Mouse (Mus musculus): ENCODE measurements around the gene Spata6. TPM values are rescaled to one million over a fixed set of nuclear protein-coding genes. Genes with fewer than 3 reads are reported as not detected.

Spata6 gene
- polyA plus RNA-seq, 1 experiment from 2014 or later, result 2.8 TPM

GRCm38 (mm10) chr4:111852626-111853025 lies 132.8 kb downstream of the Spata6 start:
- no peak overlapping the region for H3K4me2 ChIP-seq
- H3K27me3 ChIP-seq, result no peaks in the 10 kb centered on the region
- H3K4me3 ChIP-seq (replicated peaks), result no peak overlapping the region
- no peaks in the 10 kb centered on the region for H3K9me3 ChIP-seq (replicated peaks)
- no peak for ATAC-seq (ENCODE audit: insufficient read depth)
- H3K27ac ChIP-seq (replicated peaks), result no peak overlapping the region
- H3K9ac ChIP-seq, result no peak overlapping the region
- no peaks in the 10 kb centered on the region for H3K4me1 ChIP-seq (replicated peaks)
- no peaks in the 10 kb centered on the region for H3K36me3 ChIP-seq (replicated peaks)

- no peaks in the 10 kb centered on the region for H3K36me3 ChIP-seq (replicated peaks)
- H3K4me1 ChIP-seq (replicated peaks), result no peaks in the 10 kb centered on the region
- no peaks in the 10 kb centered on the region for H3K27me3 ChIP-seq
- H3K9ac ChIP-seq, result no peak overlapping the region
- H3K27ac ChIP-seq (replicated peaks), result no peak overlapping the region
- 70% methylated on average over 5 of the region's 5 CpGs for WGBS (ENCODE audit: insufficient replicate concordance)
- no peaks in the 10 kb centered on the region for H3K9me3 ChIP-seq (replicated peaks)
- H3K4me2 ChIP-seq, result no peak overlapping the region
- no peak overlapping the region for H3K4me3 ChIP-seq (replicated peaks)
- no peak for ATAC-seq (ENCODE audit: insufficient read depth)
These were observed 146.9 kb downstream of the Spata6 start for GRCm38 (mm10) chr4:111866701-111867100.

- Histone ChIP-seq H3K4me1 (replicated peaks) (no peaks in the 10 kb centered on the region), H3K27me3 (no peaks in the 10 kb centered on the region), H3K9me3 (replicated peaks) (no peaks in the 10 kb centered on the region), H3K4me2 (no peak overlapping the region), H3K4me3 (replicated peaks) (no peak overlapping the region), H3K9ac (no peak overlapping the region), H3K36me3 (replicated peaks) (no peaks in the 10 kb centered on the region), H3K27ac (replicated peaks) (no peak overlapping the region)
- ATAC-seq (ENCODE audit: insufficient read depth), result no peak
- 48% methylated on average over 2 of the region's 2 CpGs for WGBS (ENCODE audit: insufficient replicate concordance)
These were observed 148.1 kb downstream of the Spata6 start for GRCm38 (mm10) chr4:111867743-111868401.

Other genes with a start within 250 kb of the Spata6 start
- gene Slc5a9, start 182.9 kb downstream of the Spata6 start, polyA plus RNA-seq (2015; fragmentation: Nextera tagmentation; extraction: Ambion mirVana), result 0.24 TPM in 1 of 2 replicates, not detected in the other
- gene Skint8, start 199.4 kb downstream of the Spata6 start, polyA plus RNA-seq (2015; fragmentation: Nextera tagmentation; extraction: Ambion mirVana), result not detected in 2 replicates

Data from liver, embryonic 15.5 days (tissue).